Mouse (Mus musculus): Measurements from ENCODE around the gene Dusp23. TPM values are rescaled to one million over a fixed set of nuclear protein-coding genes. Genes with fewer than 3 reads are reported as not detected.

The Dusp23 gene
- polyA plus RNA-seq, 1 experiment from 2014 or later: 8.4 TPM

GRCm38 (mm10) chr1:172631721-172632120 is 1.0 kb downstream of the Dusp23 start:
- Histone ChIP-seq H3K36me3 (ENCODE audit: control insufficient read depth, insufficient read depth, low read length) (no peaks in the 10 kb centered on the region), H3K27me3 (replicated peaks; ENCODE audit: control insufficient read depth, insufficient read depth, low read length) (no peaks in the 10 kb centered on the region), H3K9ac (ENCODE audit: low read depth, low read length) (no peak overlapping the region), H3K27ac (ENCODE audit: low read depth, low read length) (no peak overlapping the region), H3K9me3 (ENCODE audit: control insufficient read depth, low read length) (no peaks in the 10 kb centered on the region), H3K4me2 (ENCODE audit: low read length) (no peak overlapping the region), H3K4me1 (ENCODE audit: control insufficient read depth, insufficient read depth, low read depth, low read length) (no peaks in the 10 kb centered on the region), H3K4me3 (ENCODE audit: low read length) (no peak overlapping the region)
- 92% methylated on average over 5 of the region's 5 CpGs for WGBS
- ATAC-seq: no peak

- no peak for ATAC-seq
Observed at GRCm38 (mm10) chr1:172629831-172630230, 2.9 kb downstream of the Dusp23 start.

GRCm38 (mm10) chr1:172626306-172626705 is 6.5 kb downstream of the Dusp23 start:
- ATAC-seq: no peak
- H3K9ac ChIP-seq (ENCODE audit: low read depth, low read length): no peak overlapping the region
- no peak overlapping the region for H3K27ac ChIP-seq (ENCODE audit: low read depth, low read length)
- no peak overlapping the region for H3K4me3 ChIP-seq (ENCODE audit: low read length)
- H3K4me1 ChIP-seq (ENCODE audit: control insufficient read depth, insufficient read depth, low read depth, low read length): no peaks in the 10 kb centered on the region
- H3K9me3 ChIP-seq (ENCODE audit: control insufficient read depth, low read length): no peaks in the 10 kb centered on the region
- H3K27me3 ChIP-seq (replicated peaks; ENCODE audit: control insufficient read depth, insufficient read depth, low read length): no peaks in the 10 kb centered on the region
- 98% methylated on average over 3 of the region's 3 CpGs for WGBS
- H3K36me3 ChIP-seq (ENCODE audit: control insufficient read depth, insufficient read depth, low read length): no peaks in the 10 kb centered on the region
- H3K4me2 ChIP-seq (ENCODE audit: low read length): no peak overlapping the region

More at GRCm38 (mm10) chr1:172629831-172630230, 2.9 kb downstream of the Dusp23 start:
- no peak overlapping the region for H3K4me3 ChIP-seq (ENCODE audit: low read length)
- H3K4me1 ChIP-seq (ENCODE audit: control insufficient read depth, insufficient read depth, low read depth, low read length): no peaks in the 10 kb centered on the region
- H3K9me3 ChIP-seq (ENCODE audit: control insufficient read depth, low read length): no peaks in the 10 kb centered on the region
- H3K27ac ChIP-seq (ENCODE audit: low read depth, low read length): no peak overlapping the region
- no peak overlapping the region for H3K9ac ChIP-seq (ENCODE audit: low read depth, low read length)
- H3K27me3 ChIP-seq (replicated peaks; ENCODE audit: control insufficient read depth, insufficient read depth, low read length): no peaks in the 10 kb centered on the region
- no peak overlapping the region for H3K4me2 ChIP-seq (ENCODE audit: low read length)
- WGBS: 74% methylated on average over 7 of the region's 7 CpGs
- no peaks in the 10 kb centered on the region for H3K36me3 ChIP-seq (ENCODE audit: control insufficient read depth, insufficient read depth, low read length)

- H3K36me3 ChIP-seq (ENCODE audit: control insufficient read depth, insufficient read depth, low read length): no peaks in the 10 kb centered on the region
- no peak for ATAC-seq
- no peak overlapping the region for H3K4me2 ChIP-seq (ENCODE audit: low read length)
- no peaks in the 10 kb centered on the region for H3K4me1 ChIP-seq (ENCODE audit: control insufficient read depth, insufficient read depth, low read depth, low read length)
- H3K4me3 ChIP-seq (ENCODE audit: low read length): no peak overlapping the region
- no peak overlapping the region for H3K9ac ChIP-seq (ENCODE audit: low read depth, low read length)
- 81% methylated on average over 3 of the region's 3 CpGs for WGBS
- no peaks in the 10 kb centered on the region for H3K9me3 ChIP-seq (ENCODE audit: control insufficient read depth, low read length)
- H3K27me3 ChIP-seq (replicated peaks; ENCODE audit: control insufficient read depth, insufficient read depth, low read length): no peaks in the 10 kb centered on the region
- H3K27ac ChIP-seq (ENCODE audit: low read depth, low read length): no peak overlapping the region
Observed at GRCm38 (mm10) chr1:172624081-172624480, 8.7 kb downstream of the Dusp23 start.

- WGBS: 81% methylated on average over 5 of the region's 5 CpGs
- H3K9ac ChIP-seq (ENCODE audit: low read depth, low read length): no peak overlapping the region
- no peaks in the 10 kb centered on the region for H3K36me3 ChIP-seq (ENCODE audit: control insufficient read depth, insufficient read depth, low read length)
- no peaks in the 10 kb centered on the region for H3K27me3 ChIP-seq (replicated peaks; ENCODE audit: control insufficient read depth, insufficient read depth, low read length)
- no peak overlapping the region for H3K27ac ChIP-seq (ENCODE audit: low read depth, low read length)
- no peak overlapping the region for H3K4me3 ChIP-seq (ENCODE audit: low read length)
- ATAC-seq: no peak
- no peak overlapping the region for H3K4me2 ChIP-seq (ENCODE audit: low read length)
- no peaks in the 10 kb centered on the region for H3K9me3 ChIP-seq (ENCODE audit: control insufficient read depth, low read length)
- no peaks in the 10 kb centered on the region for H3K4me1 ChIP-seq (ENCODE audit: control insufficient read depth, insufficient read depth, low read depth, low read length)
Observed at GRCm38 (mm10) chr1:172623599-172623998, 9.2 kb downstream of the Dusp23 start.

- no peak overlapping the region for H3K27ac ChIP-seq (ENCODE audit: low read depth, low read length)
- H3K9ac ChIP-seq (ENCODE audit: low read depth, low read length): no peak overlapping the region
- H3K27me3 ChIP-seq (replicated peaks; ENCODE audit: control insufficient read depth, insufficient read depth, low read length): no peaks in the 10 kb centered on the region
- no peak overlapping the region for H3K4me3 ChIP-seq (ENCODE audit: low read length)
- WGBS: 21% methylated on average over 7 of the region's 7 CpGs
- H3K36me3 ChIP-seq (ENCODE audit: control insufficient read depth, insufficient read depth, low read length): no peaks in the 10 kb centered on the region
- no peak for ATAC-seq
- H3K9me3 ChIP-seq (ENCODE audit: control insufficient read depth, low read length): no peaks in the 10 kb centered on the region
- H3K4me2 ChIP-seq (ENCODE audit: low read length): no peak overlapping the region
- peaks cover 15% of the 10 kb centered on the region for H3K4me1 ChIP-seq (ENCODE audit: control insufficient read depth, insufficient read depth, low read depth, low read length)
Observed at GRCm38 (mm10) chr1:172619235-172619634, 13.5 kb downstream of the Dusp23 start.

- no peak overlapping the region for H3K4me3 ChIP-seq (ENCODE audit: low read length)
- no peaks in the 10 kb centered on the region for H3K36me3 ChIP-seq (ENCODE audit: control insufficient read depth, insufficient read depth, low read length)
- WGBS: 75% methylated on average over 4 of the region's 4 CpGs
- ATAC-seq: no peak
- H3K9me3 ChIP-seq (ENCODE audit: control insufficient read depth, low read length): no peaks in the 10 kb centered on the region
- no peak overlapping the region for H3K27ac ChIP-seq (ENCODE audit: low read depth, low read length)
- no peak overlapping the region for H3K4me2 ChIP-seq (ENCODE audit: low read length)
- peaks cover 15% of the 10 kb centered on the region for H3K4me1 ChIP-seq (ENCODE audit: control insufficient read depth, insufficient read depth, low read depth, low read length)
- H3K27me3 ChIP-seq (replicated peaks; ENCODE audit: control insufficient read depth, insufficient read depth, low read length): no peaks in the 10 kb centered on the region
- no peak overlapping the region for H3K9ac ChIP-seq (ENCODE audit: low read depth, low read length)
Observed at GRCm38 (mm10) chr1:172618141-172618540, 14.6 kb downstream of the Dusp23 start.

- WGBS: 15% methylated on average over 14 of the region's 14 CpGs
- H3K9ac ChIP-seq (ENCODE audit: low read depth, low read length): peak overlapping the region; percentile 63
- no peak overlapping the region for H3K27ac ChIP-seq (ENCODE audit: low read depth, low read length)
- no peaks in the 10 kb centered on the region for H3K27me3 ChIP-seq (replicated peaks; ENCODE audit: control insufficient read depth, insufficient read depth, low read length)
- H3K9me3 ChIP-seq (ENCODE audit: control insufficient read depth, low read length): no peaks in the 10 kb centered on the region
- H3K36me3 ChIP-seq (ENCODE audit: control insufficient read depth, insufficient read depth, low read length): no peaks in the 10 kb centered on the region
- peak overlapping the region; percentile 48 for H3K4me3 ChIP-seq (ENCODE audit: low read length)
- H3K4me2 ChIP-seq (ENCODE audit: low read length): peak overlapping the region; percentile 83
- H3K4me1 ChIP-seq (ENCODE audit: control insufficient read depth, insufficient read depth, low read depth, low read length): peaks cover 15% of the 10 kb centered on the region
- peak; percentile 32 for ATAC-seq
Observed at GRCm38 (mm10) chr1:172617365-172618076, 15.2 kb downstream of the Dusp23 start.

- H3K4me3 ChIP-seq (ENCODE audit: low read length): peak overlapping the region; percentile 48
- peak; percentile 87 for ATAC-seq
- H3K27me3 ChIP-seq (replicated peaks; ENCODE audit: control insufficient read depth, insufficient read depth, low read length): no peaks in the 10 kb centered on the region
- H3K36me3 ChIP-seq (ENCODE audit: control insufficient read depth, insufficient read depth, low read length): no peaks in the 10 kb centered on the region
- H3K9ac ChIP-seq (ENCODE audit: low read depth, low read length): peak overlapping the region; percentile 63
- peaks cover 15% of the 10 kb centered on the region for H3K4me1 ChIP-seq (ENCODE audit: control insufficient read depth, insufficient read depth, low read depth, low read length)
- H3K27ac ChIP-seq (ENCODE audit: low read depth, low read length): peak overlapping the region; percentile 57
- no peaks in the 10 kb centered on the region for H3K9me3 ChIP-seq (ENCODE audit: control insufficient read depth, low read length)
- peak overlapping the region; percentile 83 for H3K4me2 ChIP-seq (ENCODE audit: low read length)
- 4% methylated on average over 22 of the region's 22 CpGs for WGBS
Observed at GRCm38 (mm10) chr1:172616537-172617300, 16.0 kb downstream of the Dusp23 start.

Measured in hindbrain, embryonic 16.5 days (tissue).